ENCODE assay signal across 13 mouse cellular contexts in genomic region chr13:93921831-93922565, GRCm38 (mm10).
DNase-seq lines count a peak whose midpoint lies in the region; ATAC-seq and TF ChIP-seq lines count a peak whose summit lies in the region.
"Had no signal": no experiment of that assay in that cellular context is flagged by ENCODE, and none has a peak within 500 bp of the region (broad histone marks: within the 10 kb centered on the region; RNA-seq: fewer than 3 reads in every experiment).

No protein-coding gene starts in this region.

- H3K4me1 ChIP-seq in forebrain, embryonic 12.5 days: peaks cover 3% of the 10 kb centered on the region; the same call in 1 of the 2 replicates
- H3K4me1 ChIP-seq: forebrain, embryonic 15.5 days had no signal

- H3K27me3 ChIP-seq in forebrain, embryonic 12.5 days: no peaks in the 10 kb centered on the region
- H3K27me3 ChIP-seq: forebrain, embryonic 15.5 days; heart, embryonic 13.5 days; hindbrain, embryonic 13.5 days had no signal

- TF ChIP-seq CTCF in layer of hippocampus, adult 2 months (conservative IDR thresholded peaks at IDR 0.05): no peak; the same call in 1 of the 2 replicates

- H3K9me3 ChIP-seq in forebrain, embryonic 12.5 days: no peaks in the 10 kb centered on the region
- H3K9me3 ChIP-seq: forebrain, embryonic 15.5 days; heart, embryonic 13.5 days; hindbrain, embryonic 13.5 days had no signal

- peak overlapping the region; percentile 32; the same call in 1 of the 2 replicates for H3K27ac ChIP-seq in layer of hippocampus, adult 2 months
- H3K27ac ChIP-seq in forebrain, embryonic 12.5 days: no peak overlapping the region
- H3K27ac ChIP-seq: forebrain, embryonic 15.5 days; heart, embryonic 13.5 days; hindbrain, embryonic 13.5 days; liver, embryonic 14.5 days had no signal

- ATAC-seq in CD4-positive, CD25-positive, alpha-beta regulatory T cell, adult 4 months: peak; percentile 42
- ATAC-seq in forebrain, embryonic 12.5 days (ENCODE audit: low FRiP score): no peak
- ATAC-seq: forebrain, embryonic 15.5 days had no signal

- H3K36me3 ChIP-seq in forebrain, embryonic 12.5 days (replicated peaks): no peaks in the 10 kb centered on the region
- H3K36me3 ChIP-seq: forebrain, embryonic 15.5 days; heart, embryonic 13.5 days; hindbrain, embryonic 13.5 days had no signal

- no peak overlapping the region for H3K4me3 ChIP-seq in layer of hippocampus, adult 2 months
- H3K4me3 ChIP-seq in forebrain, embryonic 12.5 days (replicated peaks): no peak overlapping the region
- H3K4me3 ChIP-seq: forebrain, embryonic 15.5 days; heart, embryonic 13.5 days; hindbrain, embryonic 13.5 days had no signal

- 83% methylated on average over 5 of the region's 5 CpGs for WGBS in forebrain, embryonic 12.5 days

- H3K4me2 ChIP-seq in forebrain, embryonic 12.5 days: no peak overlapping the region
- H3K4me2 ChIP-seq: forebrain, embryonic 15.5 days; heart, embryonic 13.5 days; hindbrain, embryonic 13.5 days had no signal

- no peak overlapping the region for H3K9ac ChIP-seq in forebrain, embryonic 12.5 days
- H3K9ac ChIP-seq: forebrain, embryonic 15.5 days; heart, embryonic 13.5 days; hindbrain, embryonic 13.5 days; liver, embryonic 14.5 days had no signal

- DNase-seq in layer of hippocampus, adult 2 months (ENCODE audit: low spot score in 2 of 2): no peak
- DNase-seq in layer of hippocampus, adult 18-20 months (ENCODE audit: low spot score in 2 of 2): no peak
- DNase-seq in induced T-regulatory cell, adult 2 months (ENCODE audit: low read depth): peak; percentile 20
- DNase-seq in thymus, postnatal 10 days (ENCODE audit: low spot score in 2 of 2): peak; percentile 26 to 43
- no peak for DNase-seq in cerebellum, adult 9-11 months
- DNase-seq: cerebellum, adult 18-20 months; gastrocnemius, postnatal 36 days had no signal

Comparison
In these comparisons a context has a peak if more than half of its experiments do, and no peak if none do; other contexts are left out.
1. DNase-seq: peak in induced T-regulatory cell, adult 2 months (single experiment) and thymus, postnatal 10 days (2 of 2); none in layer of hippocampus, adult 2 months (0 of 2), layer of hippocampus, adult 18-20 months (0 of 2) and cerebellum, adult 9-11 months (single experiment).